Mouse (Mus musculus): ENCODE data around the gene Mtpn. TPM values are rescaled to one million over a fixed set of nuclear protein-coding genes. Genes with fewer than 3 reads are reported as not detected.

The Mtpn gene
- polyA plus RNA-seq, 1 experiment from 2014 or later = 237 TPM

DNA sequence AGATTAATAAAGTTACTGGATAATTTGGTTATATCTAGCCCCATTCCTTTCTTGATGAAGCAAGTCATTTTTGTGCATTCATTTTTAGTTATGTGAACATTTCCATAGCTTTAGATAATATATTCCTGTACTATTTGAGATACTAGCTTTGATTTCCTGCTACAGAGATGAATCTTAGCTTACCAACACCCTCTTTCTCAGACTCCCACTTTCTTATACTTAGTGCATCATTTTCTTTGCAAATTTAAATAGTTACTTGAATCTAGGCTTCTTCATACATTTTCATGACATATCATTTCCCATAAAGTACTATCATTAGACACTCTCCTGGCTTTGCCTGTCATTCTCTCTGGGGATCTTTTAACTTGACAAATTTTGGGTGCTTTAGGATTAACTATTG is 26.3 kb downstream of the Mtpn start:
- Histone ChIP-seq H3K4me1 (ENCODE audit: control insufficient read depth, insufficient read depth, low read length) (no peaks in the 10 kb centered on the region), H3K27ac (ENCODE audit: low read length) (no peak overlapping the region), H3K36me3 (ENCODE audit: control insufficient read depth, insufficient read depth, low read length) (peaks cover 13% of the 10 kb centered on the region), H3K27me3 (ENCODE audit: control insufficient read depth, insufficient read depth, low read depth, low read length) (no peaks in the 10 kb centered on the region), H3K9me3 (replicated peaks; ENCODE audit: control insufficient read depth, low read length, poor library complexity, severe bottlenecking) (no peaks in the 10 kb centered on the region), H3K4me2 (ENCODE audit: low read length) (no peak overlapping the region), H3K4me3 (ENCODE audit: low read depth, low read length) (no peak overlapping the region), H3K9ac (ENCODE audit: low read depth, low read length) (no peak overlapping the region)
- no peak for ATAC-seq

DNA sequence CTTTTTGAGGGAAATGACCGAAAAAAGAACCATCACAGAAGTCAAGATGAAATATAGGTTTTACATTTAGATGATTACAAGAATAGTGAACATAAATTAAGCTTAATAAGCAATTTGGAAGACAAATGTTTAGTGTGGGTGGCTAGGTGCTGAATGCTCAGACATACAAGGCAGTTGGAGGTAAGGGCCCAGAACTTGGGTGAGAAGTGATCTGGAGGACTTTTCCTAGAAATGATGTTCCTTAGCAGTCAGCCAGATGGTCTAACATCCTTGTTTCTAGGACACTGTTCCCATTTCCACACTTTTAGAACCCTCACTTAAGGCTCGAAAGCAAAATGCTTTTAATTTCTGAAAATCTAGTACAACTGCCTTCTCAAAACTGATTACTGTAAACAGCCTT is 34.9 kb downstream of the Mtpn start:
- H3K36me3 ChIP-seq (ENCODE audit: control insufficient read depth, insufficient read depth, low read length) = no peaks in the 10 kb centered on the region
- H3K4me2 ChIP-seq (ENCODE audit: low read length) = no peak overlapping the region
- no peak for ATAC-seq
- H3K4me1 ChIP-seq (ENCODE audit: control insufficient read depth, insufficient read depth, low read length) = no peaks in the 10 kb centered on the region
- no peaks in the 10 kb centered on the region for H3K27me3 ChIP-seq (ENCODE audit: control insufficient read depth, insufficient read depth, low read depth, low read length)
- WGBS = 99% methylated on average over 2 of the region's 2 CpGs
- no peak overlapping the region for H3K9ac ChIP-seq (ENCODE audit: low read depth, low read length)
- no peaks in the 10 kb centered on the region for H3K9me3 ChIP-seq (replicated peaks; ENCODE audit: control insufficient read depth, low read length, poor library complexity, severe bottlenecking)
- H3K27ac ChIP-seq (ENCODE audit: low read length) = no peak overlapping the region
- no peak overlapping the region for H3K4me3 ChIP-seq (ENCODE audit: low read depth, low read length)

- Histone ChIP-seq H3K4me1 (ENCODE audit: control insufficient read depth, insufficient read depth, low read length) (no peaks in the 10 kb centered on the region), H3K27me3 (ENCODE audit: control insufficient read depth, insufficient read depth, low read depth, low read length) (no peaks in the 10 kb centered on the region), H3K27ac (ENCODE audit: low read length) (no peak overlapping the region), H3K9me3 (replicated peaks; ENCODE audit: control insufficient read depth, low read length, poor library complexity, severe bottlenecking) (no peaks in the 10 kb centered on the region), H3K9ac (ENCODE audit: low read depth, low read length) (no peak overlapping the region), H3K4me2 (ENCODE audit: low read length) (no peak overlapping the region), H3K4me3 (ENCODE audit: low read depth, low read length) (no peak overlapping the region), H3K36me3 (ENCODE audit: control insufficient read depth, insufficient read depth, low read length) (no peaks in the 10 kb centered on the region)
- WGBS = 86% methylated on average over 2 of the region's 2 CpGs
- no peak for ATAC-seq
Measured at GRCm38 (mm10) chr6:35502904-35503303, 36.8 kb downstream of the Mtpn start.

GRCm38 (mm10) chr6:35499978-35500667 is 39.6 kb downstream of the Mtpn start:
- H3K27ac ChIP-seq (ENCODE audit: low read length) = no peak overlapping the region
- H3K4me1 ChIP-seq (ENCODE audit: control insufficient read depth, insufficient read depth, low read length) = no peaks in the 10 kb centered on the region
- WGBS = 93% methylated on average over 5 of the region's 5 CpGs
- no peaks in the 10 kb centered on the region for H3K9me3 ChIP-seq (replicated peaks; ENCODE audit: control insufficient read depth, low read length, poor library complexity, severe bottlenecking)
- ATAC-seq = no peak
- H3K4me3 ChIP-seq (ENCODE audit: low read depth, low read length) = no peak overlapping the region
- no peaks in the 10 kb centered on the region for H3K27me3 ChIP-seq (ENCODE audit: control insufficient read depth, insufficient read depth, low read depth, low read length)
- H3K9ac ChIP-seq (ENCODE audit: low read depth, low read length) = no peak overlapping the region
- H3K36me3 ChIP-seq (ENCODE audit: control insufficient read depth, insufficient read depth, low read length) = no peaks in the 10 kb centered on the region
- no peak overlapping the region for H3K4me2 ChIP-seq (ENCODE audit: low read length)

- H3K36me3 ChIP-seq (ENCODE audit: control insufficient read depth, insufficient read depth, low read length) = no peaks in the 10 kb centered on the region
- WGBS = 91% methylated on average over 4 of the region's 4 CpGs
Measured at GRCm38 (mm10) chr6:35497406-35497805, 42.3 kb downstream of the Mtpn start.

DNA sequence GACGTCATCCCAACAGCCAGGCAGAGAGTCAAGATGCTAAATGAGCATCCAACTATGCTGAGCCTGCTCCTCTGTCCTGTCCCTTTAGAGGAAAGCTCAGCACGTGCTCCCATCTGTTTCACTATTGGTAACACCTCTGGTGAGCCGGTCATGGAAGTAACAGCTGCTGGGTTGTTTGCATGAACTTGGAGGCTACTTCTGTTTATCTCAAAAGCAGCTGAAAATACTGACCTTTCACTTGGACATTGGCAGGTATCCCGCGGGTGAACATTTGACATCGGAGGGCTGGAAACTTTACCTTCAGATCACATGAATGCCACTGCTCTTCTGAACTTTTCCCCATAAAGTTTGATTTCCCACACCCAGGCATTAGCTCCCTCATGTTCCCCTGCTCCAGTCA is 45.8 kb downstream of the Mtpn start:
- Histone ChIP-seq H3K4me3 (ENCODE audit: low read depth, low read length) (no peak overlapping the region), H3K9me3 (replicated peaks; ENCODE audit: control insufficient read depth, low read length, poor library complexity, severe bottlenecking) (no peaks in the 10 kb centered on the region), H3K4me2 (ENCODE audit: low read length) (no peak overlapping the region), H3K4me1 (ENCODE audit: control insufficient read depth, insufficient read depth, low read length) (no peaks in the 10 kb centered on the region), H3K9ac (ENCODE audit: low read depth, low read length) (no peak overlapping the region), H3K27ac (ENCODE audit: low read length) (no peak overlapping the region), H3K36me3 (ENCODE audit: control insufficient read depth, insufficient read depth, low read length) (no peaks in the 10 kb centered on the region), H3K27me3 (ENCODE audit: control insufficient read depth, insufficient read depth, low read depth, low read length) (no peaks in the 10 kb centered on the region)
- WGBS = 82% methylated on average over 6 of the region's 6 CpGs
- no peak for ATAC-seq

More at GRCm38 (mm10) chr6:35497406-35497805, 42.3 kb downstream of the Mtpn start:
- no peak overlapping the region for H3K9ac ChIP-seq (ENCODE audit: low read depth, low read length)
- H3K27ac ChIP-seq (ENCODE audit: low read length) = no peak overlapping the region
- H3K4me2 ChIP-seq (ENCODE audit: low read length) = no peak overlapping the region
- no peak for ATAC-seq
- H3K9me3 ChIP-seq (replicated peaks; ENCODE audit: control insufficient read depth, low read length, poor library complexity, severe bottlenecking) = no peaks in the 10 kb centered on the region
- no peaks in the 10 kb centered on the region for H3K4me1 ChIP-seq (ENCODE audit: control insufficient read depth, insufficient read depth, low read length)
- no peak overlapping the region for H3K4me3 ChIP-seq (ENCODE audit: low read depth, low read length)
- no peaks in the 10 kb centered on the region for H3K27me3 ChIP-seq (ENCODE audit: control insufficient read depth, insufficient read depth, low read depth, low read length)

GRCm38 (mm10) chr6:35479651-35480335 is 59.9 kb downstream of the Mtpn start:
- H3K4me2 ChIP-seq (ENCODE audit: low read length) = no peak overlapping the region
- no peaks in the 10 kb centered on the region for H3K9me3 ChIP-seq (replicated peaks; ENCODE audit: control insufficient read depth, low read length, poor library complexity, severe bottlenecking)
- no peak overlapping the region for H3K9ac ChIP-seq (ENCODE audit: low read depth, low read length)
- no peak overlapping the region for H3K27ac ChIP-seq (ENCODE audit: low read length)
- no peaks in the 10 kb centered on the region for H3K27me3 ChIP-seq (ENCODE audit: control insufficient read depth, insufficient read depth, low read depth, low read length)
- ATAC-seq = peak; percentile 90
- H3K4me1 ChIP-seq (ENCODE audit: control insufficient read depth, insufficient read depth, low read length) = no peaks in the 10 kb centered on the region
- H3K4me3 ChIP-seq (ENCODE audit: low read depth, low read length) = no peak overlapping the region
- 11% methylated on average over 5 of the region's 5 CpGs for WGBS
- H3K36me3 ChIP-seq (ENCODE audit: control insufficient read depth, insufficient read depth, low read length) = no peaks in the 10 kb centered on the region

GRCm38 (mm10) chr6:35476830-35477229 is 62.9 kb downstream of the Mtpn start:
- H3K36me3 ChIP-seq (ENCODE audit: control insufficient read depth, insufficient read depth, low read length) = no peaks in the 10 kb centered on the region
- no peak overlapping the region for H3K9ac ChIP-seq (ENCODE audit: low read depth, low read length)
- H3K4me1 ChIP-seq (ENCODE audit: control insufficient read depth, insufficient read depth, low read length) = no peaks in the 10 kb centered on the region
- ATAC-seq = no peak
- H3K4me3 ChIP-seq (ENCODE audit: low read depth, low read length) = no peak overlapping the region
- no peaks in the 10 kb centered on the region for H3K27me3 ChIP-seq (ENCODE audit: control insufficient read depth, insufficient read depth, low read depth, low read length)
- no peaks in the 10 kb centered on the region for H3K9me3 ChIP-seq (replicated peaks; ENCODE audit: control insufficient read depth, low read length, poor library complexity, severe bottlenecking)
- H3K4me2 ChIP-seq (ENCODE audit: low read length) = no peak overlapping the region
- 92% methylated on average over 1 of the region's 1 CpGs for WGBS
- no peak overlapping the region for H3K27ac ChIP-seq (ENCODE audit: low read length)

Data from midbrain, embryonic 16.5 days (tissue).